Mouse (Mus musculus) heart, postnatal 0 days (tissue): ENCODE data around the gene Vgll4. TPM values are rescaled to one million over a fixed set of nuclear protein-coding genes. Genes with fewer than 3 reads are reported as not detected.

Experiments used
- ATAC-seq: fragments of 200-750 bp; cut with Nextera tagmentation; 2 replicates; pipeline ENCODE4 v1.8.0; 2017; ENCODE audit warnings: low read depth, moderate number of reproducible peaks, moderate library complexity; ENCODE audit not compliant: insufficient read depth
- DNase-seq: peaks from one replicate; pipeline ENCODE4 v3.0.0-alpha.2; 2016; ENCODE audit warnings: low spot score
- H3K27ac ChIP-seq: fragments of 300-500 bp; sonication (generic); 2 replicates; pipeline ENCODE4 v1.5.1; 2014; ENCODE audit warnings: low read depth, mild to moderate bottlenecking
- H3K27me3 ChIP-seq: fragments of 300-500 bp; sonication (generic); 2 replicates; pipeline ENCODE4 v1.6.1; 2014; ENCODE audit warnings: low read length, mixed read lengths; ENCODE audit not compliant: control insufficient read depth, insufficient read depth
- H3K36me3 ChIP-seq: fragments of 300-500 bp; sonication (generic); replicated peaks from 2 replicates; pipeline ENCODE4 v1.6.1; 2014; ENCODE audit warnings: low read length, mixed read lengths; ENCODE audit not compliant: control insufficient read depth, insufficient read depth
- H3K4me1 ChIP-seq: fragments of 300-500 bp; sonication (generic); 2 replicates; pipeline ENCODE4 v1.6.1; 2014; ENCODE audit warnings: antibody characterized with exemption; ENCODE audit not compliant: control insufficient read depth, insufficient read depth
- H3K4me2 ChIP-seq: fragments of 300-500 bp; sonication (generic); 2 replicates; pipeline ENCODE4 v1.6.1; 2014; ENCODE audit warnings: low read depth, mild to moderate bottlenecking, low read length, moderate library complexity
- H3K4me3 ChIP-seq: fragments of 300-500 bp; sonication (generic); 2 replicates; pipeline ENCODE4 v1.5.1; 2014; ENCODE audit warnings: low read depth, low read length
- H3K9ac ChIP-seq: fragments of 300-500 bp; sonication (generic); replicated peaks from 2 replicates; pipeline ENCODE4 v1.6.1; 2014; ENCODE audit warnings: low read depth, low read length, mixed read lengths
- H3K9me3 ChIP-seq: fragments of 300-500 bp; sonication (generic); replicated peaks from 2 replicates; pipeline ENCODE4 v1.6.1; 2016; ENCODE audit warnings: low read length; ENCODE audit not compliant: control insufficient read depth
- CTCF ChIP-seq: IDR thresholded peaks from 2 replicates; pipeline ENCODE4 v1.5.1; 2016; ENCODE audit warnings: antibody characterized with exemption, control low read depth, low read depth
- EP300 ChIP-seq: IDR thresholded peaks from 2 replicates; pipeline ENCODE4 v1.6.1; 2016; ENCODE audit warnings: antibody characterized with exemption, low read depth
- WGBS: fragments of 180-500 bp; shearing (Covaris S2); extraction: QIAGEN DNeasy Blood & Tissue Kit; methylation state at CpG from one replicate; pipeline ENCODE4 v1.1.7; 2014; 5-methylcytosine and 5-hydroxymethylcytosine counted together
- polyA plus RNA-seq: library from polyadenylated mRNA; unstranded; fragments of >200 nt; fragmentation: Nextera tagmentation; extraction: Ambion mirVana; gene quantifications from 2 replicates; pipeline ENCODE4 v1.2.1, GENCODE M21; 2015
- total RNA-seq: library from RNA; depleted of rRNA; stranded (reverse); fragments of >200 nt; gene quantifications from 2 replicates; pipeline ENCODE4 v1.2.3, GENCODE M21; 2014; ENCODE audit warnings: low replicate concordance

Gene Vgll4
- total and polyA plus RNA-seq, 2 experiments from 2014 or later = 38.8 to 52.2 TPM

DNA sequence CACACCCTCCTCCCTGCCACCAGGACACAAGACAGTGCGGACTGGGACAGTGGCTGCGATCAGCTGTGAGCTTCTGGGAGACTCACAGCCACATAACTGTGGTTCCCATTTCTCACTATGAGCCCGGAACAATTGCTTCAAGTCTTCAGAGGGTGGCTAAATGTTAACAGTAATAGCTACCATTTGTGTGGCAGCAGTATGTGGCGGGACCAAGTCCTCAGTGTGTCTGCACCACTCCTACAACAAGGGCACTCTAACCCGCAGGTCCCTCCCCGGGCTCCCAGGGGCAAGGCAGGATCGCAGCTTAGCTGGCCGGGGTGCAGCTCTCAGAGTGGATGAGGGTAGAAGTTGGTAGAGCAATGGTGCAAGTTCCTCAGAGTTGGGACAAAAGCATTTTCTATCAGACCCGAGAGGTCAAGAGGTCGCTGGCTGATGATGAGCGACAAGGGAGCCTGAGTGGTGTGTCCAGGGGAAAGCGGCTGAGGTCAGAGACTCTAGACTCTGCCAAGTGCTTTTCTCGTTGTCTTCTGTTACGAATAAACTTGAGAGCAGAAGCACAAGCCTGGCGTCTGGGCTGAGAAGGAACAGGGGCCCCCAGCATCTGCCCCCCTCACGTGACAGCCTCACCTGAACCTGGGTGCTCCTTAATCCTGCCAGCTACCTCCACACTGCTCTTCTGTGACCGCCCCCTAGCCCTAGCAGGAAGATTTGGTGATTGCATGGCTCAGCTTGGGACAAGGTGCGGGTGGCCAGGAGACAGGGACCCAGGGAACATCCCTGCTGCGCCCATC is 95.5 kb downstream of the Vgll4 start:
- Histone ChIP-seq H3K9me3 (no peaks in the 10 kb centered on the region), H3K36me3 (peaks cover 8% of the 10 kb centered on the region; the same call in 1 of the 2 replicates), H3K27me3 (no peaks in the 10 kb centered on the region), H3K4me2 (peak overlapping the region; percentile 88), H3K9ac (peak overlapping the region; percentile 58), H3K4me3 (peak overlapping the region; percentile 55), H3K27ac (peak overlapping the region; percentile 97), H3K4me1 (peaks cover 62% of the 10 kb centered on the region)
- peak; percentile 34 for DNase-seq
- ATAC-seq = peak; percentile 5; the same call in 1 of the 2 replicates
- 10% methylated on average over 19 of the region's 19 CpGs for WGBS
- TF ChIP-seq EP300 (no peak), CTCF (0 out of 2 replicates have a peak, but pooled peaks have one; percentile 8)

- Histone ChIP-seq H3K4me1 (peaks cover 56% of the 10 kb centered on the region), H3K4me2 (peak overlapping the region; percentile 88), H3K27me3 (no peaks in the 10 kb centered on the region), H3K27ac (peak overlapping the region; percentile 97), H3K9me3 (no peaks in the 10 kb centered on the region), H3K36me3 (peaks cover 8% of the 10 kb centered on the region; the same call in 1 of the 2 replicates), H3K4me3 (peak overlapping the region; percentile 55), H3K9ac (peak overlapping the region; percentile 58)
- DNase-seq = no peak
- 48% methylated on average over 3 of the region's 3 CpGs for WGBS
- TF ChIP-seq EP300 (no peak), CTCF (no peak)
- no peak for ATAC-seq
These were observed 96.0 kb downstream of the Vgll4 start for GRCm38 (mm10) chr6:114873808-114874137.

DNA sequence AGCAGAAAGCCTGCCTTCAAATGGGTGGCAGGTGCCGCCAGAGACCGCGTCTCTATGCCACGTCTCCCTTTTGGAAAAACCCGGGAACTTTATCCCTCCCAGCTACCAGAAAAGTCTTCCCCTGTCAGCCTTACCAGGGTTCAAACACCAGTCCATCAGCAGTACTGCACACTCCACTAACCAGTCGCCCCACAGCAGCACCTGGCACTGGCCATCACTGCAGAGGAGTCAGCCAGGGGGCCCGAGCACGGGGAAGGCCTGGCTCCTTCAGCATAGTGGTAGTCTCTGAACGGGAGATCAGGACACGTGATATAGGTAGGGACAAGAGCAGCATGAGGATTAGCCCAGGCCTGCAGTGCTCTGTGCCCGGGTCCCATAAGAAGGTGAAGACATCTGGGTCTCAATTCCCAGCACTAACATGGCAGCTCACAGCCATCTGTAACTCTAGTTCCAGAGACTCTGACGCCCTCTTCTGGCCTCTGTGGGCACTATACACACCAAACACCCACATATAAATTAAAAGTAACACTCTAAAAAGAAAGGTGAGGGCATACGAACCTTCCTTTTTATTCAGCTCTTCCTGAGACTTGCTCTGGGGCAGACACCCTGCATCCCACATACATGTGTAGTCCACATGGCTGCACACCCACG is 98.7 kb downstream of the Vgll4 start:
- H3K27ac ChIP-seq = no peak overlapping the region
- H3K4me1 ChIP-seq = peaks cover 45% of the 10 kb centered on the region
- WGBS = 87% methylated on average over 14 of the region's 14 CpGs
- DNase-seq (no peak), ATAC-seq (no peak)
- no peak overlapping the region for H3K4me2 ChIP-seq
- H3K9me3 ChIP-seq = no peaks in the 10 kb centered on the region
- H3K27me3 ChIP-seq = no peaks in the 10 kb centered on the region
- no peak overlapping the region for H3K9ac ChIP-seq
- no peak for TF ChIP-seq EP300
- TF ChIP-seq CTCF = no peak
- H3K36me3 ChIP-seq = peaks cover 8% of the 10 kb centered on the region; the same call in 1 of the 2 replicates
- no peak overlapping the region for H3K4me3 ChIP-seq

DNA sequence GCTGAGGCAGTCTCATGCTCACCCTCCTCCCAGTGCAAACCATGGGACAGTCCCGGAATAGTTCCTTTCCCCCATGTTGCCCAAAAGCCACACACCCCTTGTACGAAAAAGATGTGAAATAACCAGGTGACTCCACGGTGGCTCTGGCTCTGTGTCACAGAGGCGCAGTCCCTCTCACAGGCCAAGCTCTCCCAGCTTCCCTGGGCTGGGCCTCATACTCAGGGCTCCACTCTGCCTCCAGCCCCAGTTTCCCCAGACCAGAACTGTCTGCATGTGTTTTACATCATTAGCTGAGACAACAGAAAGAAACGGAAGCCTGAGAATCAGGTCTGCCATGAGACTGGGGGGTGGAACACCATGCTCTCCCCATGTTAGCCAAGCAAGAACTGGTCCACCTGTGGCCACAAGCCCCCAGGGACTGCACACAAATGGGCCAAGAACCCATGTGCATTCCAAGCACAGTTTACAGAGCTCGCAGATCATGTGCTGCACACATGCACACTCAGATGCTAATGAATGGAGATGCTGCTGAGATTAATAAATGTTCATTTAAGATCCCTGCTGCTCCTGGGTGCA is 100.2 kb downstream of the Vgll4 start:
- H3K27ac ChIP-seq = 0 out of 2 replicates have a peak overlapping the region, but pooled peaks have one; percentile 8
- WGBS = 70% methylated on average over 6 of the region's 6 CpGs
- H3K4me1 ChIP-seq = peaks cover 44% of the 10 kb centered on the region
- ATAC-seq (no peak), DNase-seq (no peak)
- TF ChIP-seq EP300 = no peak
- no peak for TF ChIP-seq CTCF
- H3K36me3 ChIP-seq = peaks cover 8% of the 10 kb centered on the region; the same call in 1 of the 2 replicates
- H3K4me3 ChIP-seq = no peak overlapping the region
- H3K27me3 ChIP-seq = no peaks in the 10 kb centered on the region
- no peak overlapping the region for H3K4me2 ChIP-seq
- H3K9me3 ChIP-seq = no peaks in the 10 kb centered on the region
- H3K9ac ChIP-seq = no peak overlapping the region

- Histone ChIP-seq H3K4me1 (peaks cover 34% of the 10 kb centered on the region), H3K36me3 (peaks cover 8% of the 10 kb centered on the region; the same call in 1 of the 2 replicates), H3K27me3 (no peaks in the 10 kb centered on the region), H3K4me2 (no peak overlapping the region), H3K4me3 (no peak overlapping the region), H3K9me3 (no peaks in the 10 kb centered on the region), H3K27ac (no peak overlapping the region), H3K9ac (no peak overlapping the region)
- TF ChIP-seq EP300 (no peak), CTCF (no peak)
- DNase-seq (no peak), ATAC-seq (no peak)
- WGBS = 77% methylated on average over 7 of the region's 7 CpGs
These were observed 101.1 kb downstream of the Vgll4 start for GRCm38 (mm10) chr6:114868656-114869055.
